Mouse (Mus musculus) spleen, adult 2 months (tissue): Measurements from ENCODE around the gene Cant1. TPM values are rescaled to one million over a fixed set of nuclear protein-coding genes. Genes with fewer than 3 reads are reported as not detected.

Source experiments
- DNase-seq, 2 experiments: peaks; one replicate each; pipeline versions ENCODE4 v3.0.0 to v3.0.0-alpha.2; 2012 to 2021; ENCODE audit warnings: low spot score in 2 of 2, low read depth in 1 of 2
- H3K27ac ChIP-seq: fragments of 200-500 bp; 2 replicates; pipeline ENCODE4 v1.5.1; 2012; ENCODE audit warnings: low read length, inconsistent platforms; ENCODE audit not compliant: insufficient read depth
- H3K27me3 ChIP-seq: fragments of 200-500 bp; 2 replicates; pipeline ENCODE4 v1.6.1; 2012; ENCODE audit warnings: mild to moderate bottlenecking, moderate library complexity, low read length, inconsistent platforms; ENCODE audit not compliant: control insufficient read depth, insufficient read depth
- H3K36me3 ChIP-seq: fragments of 200-500 bp; 2 replicates; pipeline ENCODE4 v1.6.1; 2012; ENCODE audit warnings: mild to moderate bottlenecking, low read length, inconsistent platforms; ENCODE audit not compliant: control insufficient read depth, insufficient read depth
- H3K4me1 ChIP-seq: fragments of 200-500 bp; 2 replicates; pipeline ENCODE4 v1.6.1; 2011; ENCODE audit warnings: inconsistent platforms; ENCODE audit not compliant: control insufficient read depth, insufficient read depth, insufficient read length
- H3K4me3 ChIP-seq: fragments of 200-500 bp; 2 replicates; pipeline ENCODE4 v1.5.1; 2011; ENCODE audit warnings: mild to moderate bottlenecking, inconsistent platforms; ENCODE audit not compliant: insufficient read depth, insufficient read length; ENCODE audit errors: extremely low read depth
- CTCF ChIP-seq: fragments of 200-500 bp; IDR thresholded peaks from 2 replicates; pipeline ENCODE4 v1.5.1; 2011; ENCODE audit warnings: mild to moderate bottlenecking, inconsistent platforms; ENCODE audit not compliant: insufficient read depth, insufficient read length, insufficient replicate concordance; ENCODE audit errors: extremely low read depth
- POLR2A ChIP-seq: fragments of 200-500 bp; IDR thresholded peaks from 2 replicates; pipeline ENCODE4 v1.6.1; 2011; ENCODE audit warnings: low read depth, low read length, inconsistent platforms
- WGBS: fragments of 180-500 bp; shearing (Covaris S2); methylation state at CpG from one replicate; pipeline ENCODE4 v1.1.7; 2018; 5-methylcytosine and 5-hydroxymethylcytosine counted together
- polyA plus RNA-seq: library from polyadenylated mRNA; depleted of rRNA; stranded (reverse); fragments of >200 nt; gene quantifications from 2 replicates; pipeline ENCODE4 v1.2.3, GENCODE M21; 2012

The Cant1 gene
- polyA plus RNA-seq, 1 experiment: 42.7 TPM

DNA sequence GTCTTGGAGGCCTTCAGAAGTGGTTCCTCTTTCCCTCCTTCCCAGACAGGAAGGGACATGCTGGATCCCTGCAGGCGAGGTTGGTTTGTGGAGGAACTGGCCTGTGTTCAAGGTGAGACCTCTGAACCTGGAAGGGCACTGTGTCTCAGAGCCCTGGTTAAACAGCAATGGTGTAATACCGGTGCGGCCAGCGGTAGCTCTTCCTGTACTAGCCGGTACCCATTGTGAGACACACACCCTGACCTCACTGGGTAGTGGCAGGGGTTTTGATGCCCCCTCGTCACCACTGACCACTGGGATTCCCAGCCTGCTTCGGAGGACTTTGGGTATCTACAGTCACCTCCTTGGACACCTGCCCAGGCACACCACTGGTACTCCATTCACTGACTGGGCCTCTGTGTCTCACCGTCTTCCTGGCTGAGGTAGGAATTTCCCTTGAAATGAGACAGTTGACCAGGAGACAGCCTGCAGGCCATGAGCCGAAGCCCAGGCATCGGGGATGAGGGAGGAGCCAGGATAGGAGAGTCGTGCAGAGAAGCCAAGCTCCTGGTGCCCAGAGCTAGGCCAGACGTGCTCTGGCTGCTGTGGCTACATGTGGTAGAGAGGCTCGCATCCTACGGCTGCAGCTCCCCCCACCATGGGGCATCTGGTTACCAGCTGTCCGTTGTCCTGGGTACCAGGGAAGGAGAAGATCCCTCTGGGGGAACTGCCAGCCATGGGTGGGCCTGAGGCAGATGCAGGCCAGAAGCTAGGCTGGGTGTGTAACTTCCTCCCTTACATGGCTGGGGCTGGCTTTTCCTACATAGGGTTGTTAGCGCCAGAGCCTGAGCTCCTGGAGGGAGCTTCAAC is 12.4 kb upstream of the Cant1 start:
- no peaks in the 10 kb centered on the region for H3K36me3 ChIP-seq
- no peak for TF ChIP-seq POLR2A
- TF ChIP-seq CTCF: no peak
- 85% methylated on average over 16 of the region's 16 CpGs for WGBS
- DNase-seq: no peak
- H3K27me3 ChIP-seq: no peaks in the 10 kb centered on the region
- H3K4me1 ChIP-seq: no peaks in the 10 kb centered on the region; the same call in 1 of the 2 replicates
- H3K27ac ChIP-seq: peak overlapping the region; percentile 8; the same call in 1 of the 2 replicates
- H3K4me3 ChIP-seq: no peak overlapping the region

DNA sequence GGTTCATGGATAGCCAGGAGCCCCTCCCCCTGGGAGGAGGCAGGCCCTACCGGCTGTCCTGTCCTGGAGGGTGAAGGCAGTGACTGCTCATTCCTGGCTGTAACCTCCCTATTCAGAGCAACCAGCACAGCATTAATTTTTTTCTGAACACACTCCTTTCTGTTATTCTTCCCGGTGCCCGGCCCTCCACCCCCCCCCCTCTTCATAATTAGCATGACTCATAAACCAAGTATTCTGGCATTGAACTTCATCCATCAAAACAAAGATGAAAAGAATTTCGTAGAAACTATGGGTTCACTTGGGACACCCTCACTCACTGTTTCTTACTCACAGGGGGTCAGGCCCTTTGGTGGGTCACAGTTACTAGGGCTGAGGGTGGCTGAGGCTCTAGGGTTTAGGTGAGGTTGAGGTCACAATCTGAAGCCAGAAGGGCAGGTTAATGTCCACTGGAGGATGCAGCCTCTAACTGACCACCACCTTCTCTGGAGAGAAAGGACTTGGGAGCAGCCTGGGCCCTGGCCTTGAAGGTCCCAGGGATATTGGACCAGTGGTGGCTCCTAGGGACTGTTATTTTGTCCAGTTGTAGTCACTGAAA is 11.5 kb upstream of the Cant1 start:
- Histone ChIP-seq H3K27me3 (no peaks in the 10 kb centered on the region), H3K4me1 (no peaks in the 10 kb centered on the region; the same call in 1 of the 2 replicates), H3K4me3 (no peak overlapping the region), H3K27ac (peak overlapping the region; percentile 42; the same call in 1 of the 2 replicates), H3K36me3 (no peaks in the 10 kb centered on the region)
- no peak for DNase-seq
- 72% methylated on average over 4 of the region's 4 CpGs for WGBS
- no peak for TF ChIP-seq CTCF
- no peak for TF ChIP-seq POLR2A

DNA sequence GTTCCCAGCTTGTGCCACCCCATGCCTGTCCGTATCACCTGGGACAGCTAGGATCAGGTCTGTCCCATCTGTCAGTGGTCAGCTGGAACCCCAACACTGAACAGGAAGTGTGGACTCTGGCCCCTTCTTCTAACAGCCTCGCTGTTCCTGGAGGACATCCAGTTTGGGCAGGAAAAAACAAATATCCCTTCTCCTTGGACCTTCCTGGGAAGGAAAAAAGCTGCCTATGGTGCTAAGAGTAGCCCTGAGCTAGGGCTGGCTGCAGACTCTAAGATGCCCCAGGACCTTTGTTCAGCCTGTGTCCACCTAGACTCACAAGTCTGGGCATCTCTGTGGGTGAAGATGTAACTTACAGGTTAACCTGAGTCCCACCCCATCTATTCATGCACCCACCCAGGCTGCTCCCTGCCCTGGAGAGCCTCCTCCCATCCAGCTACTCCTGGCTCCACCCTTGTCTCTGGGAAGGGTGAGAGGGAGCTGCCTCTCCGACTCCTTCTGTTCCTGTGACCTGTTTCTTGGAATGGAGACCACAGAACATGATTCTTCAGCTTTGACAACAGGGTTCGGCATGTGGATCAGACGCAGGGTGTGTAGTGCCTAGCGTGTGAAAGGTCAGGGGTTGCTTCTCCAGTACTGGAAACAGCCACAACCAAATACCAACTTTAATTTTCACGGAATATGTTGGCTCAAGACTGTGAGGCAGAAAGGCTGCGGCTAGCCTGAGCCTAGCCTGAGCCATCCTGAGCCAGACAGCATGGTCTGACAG is 10.2 kb upstream of the Cant1 start:
- DNase-seq: no peak
- peak overlapping the region; percentile 40 for H3K27ac ChIP-seq
- no peaks in the 10 kb centered on the region; the same call in 1 of the 2 replicates for H3K4me1 ChIP-seq
- no peak for TF ChIP-seq CTCF
- TF ChIP-seq POLR2A: no peak
- H3K36me3 ChIP-seq: no peaks in the 10 kb centered on the region
- no peaks in the 10 kb centered on the region for H3K27me3 ChIP-seq
- peak overlapping the region; percentile 2; the same call in 1 of the 2 replicates for H3K4me3 ChIP-seq
- WGBS: 73% methylated on average over 8 of the region's 8 CpGs

DNA sequence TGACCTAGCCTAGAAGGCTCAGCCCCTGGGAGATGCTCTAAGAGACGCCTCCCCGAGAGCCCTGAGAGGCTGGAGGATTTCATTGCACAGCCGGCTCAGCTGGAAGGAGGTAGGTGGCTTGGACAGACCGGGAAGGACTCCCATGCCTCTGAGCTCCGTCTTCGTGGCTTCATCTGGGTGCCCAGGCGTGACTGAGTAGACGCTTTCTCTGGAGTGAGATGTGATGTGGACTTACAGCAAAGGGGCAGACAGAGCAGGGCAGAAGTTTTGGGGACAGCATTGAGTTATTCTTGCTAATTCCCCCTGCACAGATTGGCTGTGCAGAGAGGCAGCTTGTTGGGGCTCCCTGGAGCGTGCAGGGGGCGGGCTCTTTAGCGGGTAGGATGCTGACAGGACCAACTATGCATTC is 9.6 kb upstream of the Cant1 start:
- Histone ChIP-seq H3K36me3 (no peaks in the 10 kb centered on the region), H3K4me3 (peak overlapping the region; percentile 19; the same call in 1 of the 2 replicates), H3K4me1 (no peaks in the 10 kb centered on the region; the same call in 1 of the 2 replicates), H3K27ac (peak overlapping the region; percentile 37), H3K27me3 (no peaks in the 10 kb centered on the region)
- no peak for DNase-seq
- TF ChIP-seq POLR2A (no peak), CTCF (no peak)
- WGBS: 9% methylated on average over 11 of the region's 11 CpGs

DNA sequence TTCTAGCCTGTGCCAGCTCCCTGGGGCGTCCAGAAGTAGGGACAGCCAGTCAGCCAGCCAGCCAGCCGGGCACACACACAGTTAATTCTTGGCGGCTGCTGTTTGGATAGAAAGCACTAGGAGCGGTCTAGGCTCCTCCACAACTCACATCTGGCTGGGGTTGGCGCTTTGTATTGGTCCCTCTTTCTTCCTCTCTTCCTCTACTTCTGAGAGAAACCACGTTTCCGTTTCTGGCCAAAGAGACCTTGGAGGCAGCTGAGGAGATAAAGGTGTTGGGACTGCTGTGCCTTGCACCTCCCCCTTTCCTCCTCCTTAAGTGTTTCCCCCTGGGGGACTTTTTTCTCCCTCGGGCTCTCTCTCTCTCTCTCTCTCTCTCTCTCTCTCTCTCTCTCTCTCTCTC is 9.1 kb upstream of the Cant1 start, which contains the start of gene C1qtnf1:
C1qtnf1 (plus strand) TSS at position 218 of the 400 bp plus-strand sequence.
- 2% methylated on average over 8 of the region's 8 CpGs for WGBS
- Histone ChIP-seq H3K27ac (peak within 1 kb of the TSS; percentile 40), H3K36me3 (no peaks in the 10 kb centered on the region), H3K4me3 (peak within 1 kb of the TSS; percentile 19; the same call in 1 of the 2 replicates), H3K4me1 (no peaks in the 10 kb centered on the region; the same call in 1 of the 2 replicates), H3K27me3 (no peaks in the 10 kb centered on the region)
- DNase-seq: no peak
- TF ChIP-seq CTCF (no peak), POLR2A (no peak)

DNA sequence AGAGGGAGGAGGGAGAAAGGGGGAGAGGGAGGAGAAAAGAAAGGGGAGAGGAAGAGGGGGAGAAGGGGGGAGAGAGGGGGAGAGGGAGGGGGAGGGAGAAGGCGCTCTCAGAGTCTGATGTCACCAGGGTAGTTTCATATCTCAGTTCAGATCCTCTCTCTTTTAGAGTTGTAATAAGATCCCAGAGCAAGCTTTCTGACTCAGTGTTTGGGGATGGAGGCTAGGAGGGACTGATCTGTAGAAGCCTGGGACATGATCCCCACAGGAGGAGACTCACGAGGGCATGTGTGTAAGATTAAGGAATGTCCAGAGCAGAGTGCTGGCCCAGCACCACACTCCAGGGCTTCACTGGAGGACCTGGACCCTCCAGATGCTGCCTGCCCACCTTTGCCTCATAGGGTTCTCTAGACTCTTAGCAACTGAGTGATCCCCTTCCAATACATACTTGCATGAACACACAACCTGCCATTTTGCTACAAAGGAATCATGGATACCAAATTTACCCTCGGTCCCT is 8.4 kb upstream of the Cant1 start:
- no peak for TF ChIP-seq POLR2A
- no peak for TF ChIP-seq CTCF
- no peaks in the 10 kb centered on the region; the same call in 1 of the 2 replicates for H3K4me1 ChIP-seq
- no peak overlapping the region for H3K27ac ChIP-seq

More for the DNA sequence above, 8.4 kb upstream of the Cant1 start:
- DNase-seq: no peak
- H3K4me3 ChIP-seq: no peak overlapping the region
- H3K36me3 ChIP-seq: no peaks in the 10 kb centered on the region
- 42% methylated on average over 3 of the region's 3 CpGs for WGBS
- H3K27me3 ChIP-seq: no peaks in the 10 kb centered on the region
